Mouse (Mus musculus): ENCODE measurements at regions not wholly inside any gene's neighbourhood (a gene's known extent, or its start where the extent isn't known, plus 50 kb on each side); places are given as distances from the start of the nearest gene placed in this dataset.

DNA sequence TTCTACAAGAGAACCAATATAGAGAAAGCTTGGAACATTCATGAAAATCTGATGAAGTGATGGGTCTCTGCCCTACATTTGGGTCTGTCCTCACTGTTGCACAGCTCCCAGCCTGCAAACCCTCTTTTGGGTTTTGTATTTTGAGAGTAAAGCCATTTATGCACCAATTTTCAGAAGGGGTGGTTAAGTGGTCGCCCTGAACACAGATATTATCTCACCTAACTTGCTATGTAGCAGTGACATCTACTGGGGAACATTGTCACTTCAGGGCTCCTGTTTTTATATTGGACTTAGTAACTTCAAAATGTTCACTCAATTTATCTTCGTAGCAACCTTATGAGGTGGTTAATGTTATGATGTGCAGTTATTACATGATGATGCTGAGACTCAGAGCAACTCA, 183.6 kb downstream of the Nuf2 start:
- TF ChIP-seq CTCF (IDR thresholded peaks at IDR 0.05; ENCODE audit: low read depth, low read length) (no peak), POLR2A (IDR thresholded peaks at IDR 0.05; ENCODE audit: borderline replicate concordance, low read depth, low read length) (no peak)
